Mouse (Mus musculus) spleen, embryonic (tissue): ENCODE measurements at regions not wholly inside any gene's neighbourhood (a gene's known extent, or its start where the extent isn't known, plus 50 kb on each side); places are given as distances from the start of the nearest gene placed in this dataset.

Experiments
- CTCF ChIA-PET: fragments of 350-600 bp; sonication (Branson Sonifier 250); formaldehyde crosslinking; loops from one replicate; lab custom pipeline; 2022; lab: Charles Lee

- CTCF ChIA-PET: no interaction called here
These were observed 59.7 kb upstream of the Cox10 start for GRCm38 (mm10) chr11:64138934-64139333.

GRCm38 (mm10) chr11:64135766-64136165, 56.5 kb upstream of the Cox10 start:
- CTCF ChIA-PET: no interaction called here

GRCm38 (mm10) chr11:64135308-64135591, 56.0 kb upstream of the Cox10 start:
- CTCF ChIA-PET: no interaction called here

GRCm38 (mm10) chr11:64134571-64135307, 55.5 kb upstream of the Cox10 start:
- CTCF ChIA-PET: no interaction called here
